Mouse (Mus musculus) spleen, adult 2 months (tissue): ENCODE measurements around the gene Dusp12.

ENCODE experiments used
- CTCF ChIP-seq: fragments of 200-500 bp; IDR thresholded peaks from 2 replicates; pipeline ENCODE4 v1.5.1; 2011; ENCODE audit warnings: mild to moderate bottlenecking, inconsistent platforms; ENCODE audit not compliant: insufficient read depth, insufficient read length, insufficient replicate concordance; ENCODE audit errors: extremely low read depth
- POLR2A ChIP-seq: fragments of 200-500 bp; IDR thresholded peaks from 2 replicates; pipeline ENCODE4 v1.6.1; 2011; ENCODE audit warnings: low read depth, low read length, inconsistent platforms

GRCm38 (mm10) chr1:170907111-170907455 is 21.7 kb upstream of the Dusp12 start:
- no peak for TF ChIP-seq CTCF
- TF ChIP-seq POLR2A = no peak
